Mouse (Mus musculus): ENCODE measurements at regions not wholly inside any gene's neighbourhood (a gene's known extent, or its start where the extent isn't known, plus 50 kb on each side); places are given as distances from the start of the nearest gene placed in this dataset.

GRCm38 (mm10) chr15:93062213-93063131 is 212.5 kb downstream of the Gxylt1 start:
- 65% methylated on average over 10 of the region's 10 CpGs for WGBS (ENCODE audit: insufficient replicate concordance)
- no peaks in the 10 kb centered on the region for H3K4me1 ChIP-seq (ENCODE audit: control insufficient read depth, low read depth, low read length)
- no peak overlapping the region for H3K9ac ChIP-seq (ENCODE audit: low read depth, low read length)
- no peak for ATAC-seq (ENCODE audit: low read depth)
- no peak overlapping the region for H3K4me2 ChIP-seq (ENCODE audit: low read depth, low read length)
- no peaks in the 10 kb centered on the region for H3K9me3 ChIP-seq (replicated peaks; ENCODE audit: control insufficient read depth, low read length)
- no peak overlapping the region for H3K27ac ChIP-seq (ENCODE audit: low read length)
- H3K27me3 ChIP-seq (ENCODE audit: control insufficient read depth, insufficient read depth, low read depth, low read length) = no peaks in the 10 kb centered on the region
- H3K4me3 ChIP-seq (ENCODE audit: low read depth, low read length) = no peak overlapping the region
- no peaks in the 10 kb centered on the region for H3K36me3 ChIP-seq (ENCODE audit: control insufficient read depth, insufficient read depth)

GRCm38 (mm10) chr15:93053471-93053870 is 221.5 kb downstream of the Gxylt1 start:
- Histone ChIP-seq H3K27me3 (ENCODE audit: control insufficient read depth, insufficient read depth, low read depth, low read length) (no peaks in the 10 kb centered on the region), H3K9ac (ENCODE audit: low read depth, low read length) (no peak overlapping the region), H3K9me3 (replicated peaks; ENCODE audit: control insufficient read depth, low read length) (no peaks in the 10 kb centered on the region), H3K4me1 (ENCODE audit: control insufficient read depth, low read depth, low read length) (no peaks in the 10 kb centered on the region), H3K4me3 (ENCODE audit: low read depth, low read length) (no peak overlapping the region), H3K36me3 (ENCODE audit: control insufficient read depth, insufficient read depth) (no peaks in the 10 kb centered on the region), H3K4me2 (ENCODE audit: low read depth, low read length) (no peak overlapping the region), H3K27ac (ENCODE audit: low read length) (no peak overlapping the region)
- no peak for ATAC-seq (ENCODE audit: low read depth)
- 65% methylated on average over 3 of the region's 3 CpGs for WGBS (ENCODE audit: insufficient replicate concordance)

- Histone ChIP-seq H3K4me3 (ENCODE audit: low read depth, low read length) (no peak overlapping the region), H3K4me1 (ENCODE audit: control insufficient read depth, low read depth, low read length) (no peaks in the 10 kb centered on the region), H3K36me3 (ENCODE audit: control insufficient read depth, insufficient read depth) (no peaks in the 10 kb centered on the region), H3K4me2 (ENCODE audit: low read depth, low read length) (no peak overlapping the region), H3K9me3 (replicated peaks; ENCODE audit: control insufficient read depth, low read length) (no peaks in the 10 kb centered on the region), H3K9ac (ENCODE audit: low read depth, low read length) (no peak overlapping the region), H3K27ac (ENCODE audit: low read length) (no peak overlapping the region), H3K27me3 (ENCODE audit: control insufficient read depth, insufficient read depth, low read depth, low read length) (no peaks in the 10 kb centered on the region)
- 24% methylated on average over 6 of the region's 6 CpGs for whole genome bisulfite sequencing (ENCODE audit: insufficient replicate concordance)
- ATAC-seq (ENCODE audit: low read depth) = no peak
Measured at GRCm38 (mm10) chr15:93027185-93027584, 247.8 kb downstream of the Gxylt1 start.

- H3K36me3 ChIP-seq (ENCODE audit: control insufficient read depth, insufficient read depth) = no peaks in the 10 kb centered on the region
- 33% methylated on average over 11 of the region's 11 CpGs for WGBS (ENCODE audit: insufficient replicate concordance)
- no peak overlapping the region for H3K9ac ChIP-seq (ENCODE audit: low read depth, low read length)
- ATAC-seq (ENCODE audit: low read depth) = no peak
- no peak overlapping the region for H3K4me2 ChIP-seq (ENCODE audit: low read depth, low read length)
- no peaks in the 10 kb centered on the region for H3K9me3 ChIP-seq (replicated peaks; ENCODE audit: control insufficient read depth, low read length)
- no peak overlapping the region for H3K4me3 ChIP-seq (ENCODE audit: low read depth, low read length)
- no peak overlapping the region for H3K27ac ChIP-seq (ENCODE audit: low read length)
- no peaks in the 10 kb centered on the region for H3K4me1 ChIP-seq (ENCODE audit: control insufficient read depth, low read depth, low read length)
- H3K27me3 ChIP-seq (ENCODE audit: control insufficient read depth, insufficient read depth, low read depth, low read length) = no peaks in the 10 kb centered on the region
Measured at GRCm38 (mm10) chr15:93026456-93027078, 248.4 kb downstream of the Gxylt1 start.

- no peak for ATAC-seq (ENCODE audit: low read depth)
- Histone ChIP-seq H3K9me3 (replicated peaks; ENCODE audit: control insufficient read depth, low read length) (no peaks in the 10 kb centered on the region), H3K27me3 (ENCODE audit: control insufficient read depth, insufficient read depth, low read depth, low read length) (no peaks in the 10 kb centered on the region), H3K36me3 (ENCODE audit: control insufficient read depth, insufficient read depth) (no peaks in the 10 kb centered on the region), H3K9ac (ENCODE audit: low read depth, low read length) (no peak overlapping the region), H3K27ac (ENCODE audit: low read length) (no peak overlapping the region), H3K4me2 (ENCODE audit: low read depth, low read length) (no peak overlapping the region), H3K4me1 (ENCODE audit: control insufficient read depth, low read depth, low read length) (no peaks in the 10 kb centered on the region), H3K4me3 (ENCODE audit: low read depth, low read length) (no peak overlapping the region)
- WGBS (ENCODE audit: insufficient replicate concordance) = 28% methylated on average over 9 of the region's 9 CpGs
Measured at GRCm38 (mm10) chr15:93025791-93026190, 249.2 kb downstream of the Gxylt1 start.

GRCm38 (mm10) chr15:93024171-93024570 is 250.8 kb downstream of the Gxylt1 start:
- Histone ChIP-seq H3K4me1 (ENCODE audit: control insufficient read depth, low read depth, low read length) (no peaks in the 10 kb centered on the region), H3K27me3 (ENCODE audit: control insufficient read depth, insufficient read depth, low read depth, low read length) (no peaks in the 10 kb centered on the region), H3K36me3 (ENCODE audit: control insufficient read depth, insufficient read depth) (no peaks in the 10 kb centered on the region), H3K4me3 (ENCODE audit: low read depth, low read length) (no peak overlapping the region), H3K27ac (ENCODE audit: low read length) (no peak overlapping the region), H3K9me3 (replicated peaks; ENCODE audit: control insufficient read depth, low read length) (no peaks in the 10 kb centered on the region), H3K9ac (ENCODE audit: low read depth, low read length) (no peak overlapping the region), H3K4me2 (ENCODE audit: low read depth, low read length) (no peak overlapping the region)
- 73% methylated on average over 6 of the region's 6 CpGs for WGBS (ENCODE audit: insufficient replicate concordance)
- no peak for ATAC-seq (ENCODE audit: low read depth)

GRCm38 (mm10) chr15:93011166-93011565 is 263.8 kb downstream of the Gxylt1 start:
- Histone ChIP-seq H3K27me3 (ENCODE audit: control insufficient read depth, insufficient read depth, low read depth, low read length) (no peaks in the 10 kb centered on the region), H3K4me3 (ENCODE audit: low read depth, low read length) (no peak overlapping the region), H3K9ac (ENCODE audit: low read depth, low read length) (no peak overlapping the region), H3K4me2 (ENCODE audit: low read depth, low read length) (no peak overlapping the region), H3K4me1 (ENCODE audit: control insufficient read depth, low read depth, low read length) (no peaks in the 10 kb centered on the region), H3K36me3 (ENCODE audit: control insufficient read depth, insufficient read depth) (no peaks in the 10 kb centered on the region), H3K27ac (ENCODE audit: low read length) (no peak overlapping the region), H3K9me3 (replicated peaks; ENCODE audit: control insufficient read depth, low read length) (no peaks in the 10 kb centered on the region)
- no peak for ATAC-seq (ENCODE audit: low read depth)
- WGBS (ENCODE audit: insufficient replicate concordance) = 74% methylated on average over 5 of the region's 5 CpGs

- ATAC-seq (ENCODE audit: low read depth) = no peak
Measured at GRCm38 (mm10) chr15:93010629-93011028, 264.4 kb downstream of the Gxylt1 start.

GRCm38 (mm10) chr15:93005751-93006231 is 269.2 kb downstream of the Gxylt1 start:
- Histone ChIP-seq H3K27me3 (ENCODE audit: control insufficient read depth, insufficient read depth, low read depth, low read length) (no peaks in the 10 kb centered on the region), H3K27ac (ENCODE audit: low read length) (no peak overlapping the region), H3K9me3 (replicated peaks; ENCODE audit: control insufficient read depth, low read length) (no peaks in the 10 kb centered on the region), H3K4me1 (ENCODE audit: control insufficient read depth, low read depth, low read length) (peaks cover 5% of the 10 kb centered on the region), H3K4me3 (ENCODE audit: low read depth, low read length) (no peak overlapping the region), H3K4me2 (ENCODE audit: low read depth, low read length) (no peak overlapping the region), H3K9ac (ENCODE audit: low read depth, low read length) (no peak overlapping the region), H3K36me3 (ENCODE audit: control insufficient read depth, insufficient read depth) (no peaks in the 10 kb centered on the region)
- WGBS (ENCODE audit: insufficient replicate concordance) = 27% methylated on average over 7 of the region's 7 CpGs
- ATAC-seq (ENCODE audit: low read depth) = no peak; the same call in 1 of the 2 replicates

More at GRCm38 (mm10) chr15:93010629-93011028, 264.4 kb downstream of the Gxylt1 start:
- Histone ChIP-seq H3K9ac (ENCODE audit: low read depth, low read length) (no peak overlapping the region), H3K4me2 (ENCODE audit: low read depth, low read length) (no peak overlapping the region), H3K27ac (ENCODE audit: low read length) (no peak overlapping the region), H3K4me3 (ENCODE audit: low read depth, low read length) (no peak overlapping the region), H3K9me3 (replicated peaks; ENCODE audit: control insufficient read depth, low read length) (no peaks in the 10 kb centered on the region), H3K36me3 (ENCODE audit: control insufficient read depth, insufficient read depth) (no peaks in the 10 kb centered on the region), H3K4me1 (ENCODE audit: control insufficient read depth, low read depth, low read length) (peaks cover 4% of the 10 kb centered on the region; the same call in 1 of the 2 replicates), H3K27me3 (ENCODE audit: control insufficient read depth, insufficient read depth, low read depth, low read length) (no peaks in the 10 kb centered on the region)
- WGBS (ENCODE audit: insufficient replicate concordance) = 18% methylated on average over 2 of the region's 2 CpGs
